Mouse (Mus musculus) gastrocnemius, postnatal 36 days (tissue): ENCODE results near the gene Car11. TPM values are rescaled to one million over a fixed set of nuclear protein-coding genes. Genes with fewer than 3 reads are reported as not detected.

ENCODE experiments used
- DNase-seq, 2 experiments: peaks; one replicate each; pipeline ENCODE4 v3.0.0; 2022
- intact Hi-C: fragments of 180-260 bp; cut with DNase I; formaldehyde crosslinking; loops from one replicate; pipeline ENCODE4 v1.15.1; 2025
- total RNA-seq, 2 experiments: library from RNA; stranded (reverse); gene quantifications; 2 replicates each; pipeline ENCODE4 v1.2.3; 2021

The Car11 gene
- total RNA-seq, 2 experiments from 2014 or later: 7.7 to 9.5 TPM

- DNase-seq: no peak
- intact Hi-C loops: no loop called here
Observed at GRCm38 (mm10) chr7:45748110-45748509, 48.5 kb downstream of the Car11 start.

DNA sequence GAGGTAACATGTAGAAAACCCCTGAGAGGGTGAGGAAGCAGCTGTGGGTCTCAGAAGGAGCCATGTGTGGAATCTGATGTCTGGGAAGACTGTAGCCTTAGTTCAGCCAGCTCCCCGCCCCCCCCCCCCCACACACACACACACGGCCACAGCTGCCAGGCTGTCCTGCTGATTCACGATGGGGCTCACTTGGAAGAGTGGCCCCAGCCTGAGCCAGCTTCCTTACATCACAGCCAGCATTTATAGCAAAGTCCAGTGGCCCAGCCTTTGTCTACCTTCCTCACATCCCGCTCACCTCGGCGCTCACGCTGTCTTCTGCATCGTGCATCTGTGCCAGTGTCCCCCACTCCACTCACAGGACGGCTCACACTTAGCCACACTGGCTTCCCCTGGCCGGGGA, 49.8 kb downstream of the Car11 start:
- intact Hi-C loops: no loop called here
- no peak for DNase-seq

GRCm38 (mm10) chr7:45750162-45750561, 50.5 kb downstream of the Car11 start:
- no peak for DNase-seq
- intact Hi-C loops: no loop called here

Other genes starting within 250 kb of the Car11 start
- 100 to 1,000 TPM; 132 to 146 TPM for gene Ftl1, start 240.0 kb upstream of the Car11 start, total RNA-seq
- gene Bax, start 232.9 kb upstream of the Car11 start, total RNA-seq: 10 to 100 TPM; 13.8 to 14.6 TPM
- gene Tulp2, start 218.0 kb upstream of the Car11 start, total RNA-seq: under 1 TPM in 1 of 2 experiments, not detected in 1; 0.39 TPM
- gene Gm45808, start 213.0 kb upstream of the Car11 start, total RNA-seq: 1 to 10 TPM; 6.1 to 6.6 TPM
- gene Dhdh, start 211.0 kb upstream of the Car11 start, total RNA-seq: 10 to 100 TPM; 11.4 to 12.8 TPM
- 10 to 100 TPM; 48.6 to 65.4 TPM for gene Nucb1, start 189.4 kb upstream of the Car11 start, total RNA-seq
- gene Ppp1r15a, start 173.6 kb upstream of the Car11 start, total RNA-seq: 10 to 100 TPM; 22.9 to 25.3 TPM
- gene Plekha4, start 173.5 kb upstream of the Car11 start, total RNA-seq: 1 to 10 TPM; 3.0 to 4.8 TPM
- 1 to 10 TPM; 1.9 to 2.8 TPM for gene Hsd17b14, start 144.9 kb upstream of the Car11 start, total RNA-seq
- gene Bcat2, start 129.7 kb upstream of the Car11 start, total RNA-seq: 10 to 100 TPM; 55.7 to 86.8 TPM
- not detected for gene Fgf21, start 84.4 kb upstream of the Car11 start, total RNA-seq
- gene Fut1, start 82.6 kb upstream of the Car11 start, total RNA-seq: not detected
- not detected for gene Izumo1, start 78.0 kb upstream of the Car11 start, total RNA-seq
- gene Rasip1, start 72.4 kb upstream of the Car11 start, total RNA-seq: 1 to 10 TPM; 6.9 to 7.0 TPM
- 10 to 100 TPM; 45.7 to 49.7 TPM for gene Mamstr, start 59.9 kb upstream of the Car11 start, total RNA-seq
- 1 to 10 TPM in 1 of 2 experiments, under 1 TPM in 1; 0.51 to 1.2 TPM for gene Fut2, start 33.4 kb upstream of the Car11 start, total RNA-seq
- gene Ntn5, start 15.8 kb upstream of the Car11 start, total RNA-seq: under 1 TPM; 0.52 to 0.69 TPM
- gene Sec1, start 5.4 kb upstream of the Car11 start, total RNA-seq: under 1 TPM; 0.12 to 0.26 TPM
- 100 to 1,000 TPM in 1 of 2 experiments, 10 to 100 TPM in 1; 52.8 to 118 TPM for gene Dbp, start 5.2 kb downstream of the Car11 start, total RNA-seq
- gene Rpl18, start 15.6 kb downstream of the Car11 start, total RNA-seq: 100 to 1,000 TPM; 396 to 453 TPM
- 10 to 100 TPM; 12.2 to 12.7 TPM for gene Sphk2, start 18.2 kb downstream of the Car11 start, total RNA-seq
- gene Fam83e, start 21.4 kb downstream of the Car11 start, total RNA-seq: under 1 TPM in 1 of 2 experiments, not detected in 1; 0.10 TPM
- not detected for gene Spaca4, start 26.0 kb downstream of the Car11 start, total RNA-seq
- not detected for gene Lmtk3, start 83.9 kb downstream of the Car11 start, total RNA-seq
- not detected for gene Sult2b1, start 84.8 kb downstream of the Car11 start, total RNA-seq
- 10 to 100 TPM; 32.6 to 33.4 TPM for gene Cyth2, start 114.7 kb downstream of the Car11 start, total RNA-seq
- gene Kcnj14, start 124.9 kb downstream of the Car11 start, total RNA-seq: under 1 TPM; 0.15 to 0.27 TPM
- 10 to 100 TPM; 11.8 to 14.5 TPM for gene Grwd1, start 131.1 kb downstream of the Car11 start, total RNA-seq
- gene Kdelr1, start 172.9 kb downstream of the Car11 start, total RNA-seq: 10 to 100 TPM; 52.8 to 56.7 TPM
- gene Grin2d, start 178.5 kb downstream of the Car11 start, total RNA-seq: under 1 TPM; 0.22 to 0.23 TPM
- not detected for gene Syngr4, start 196.9 kb downstream of the Car11 start, total RNA-seq
- 10 to 100 TPM; 54.4 to 59.5 TPM for gene Tmem143, start 197.1 kb downstream of the Car11 start, total RNA-seq
- gene Emp3, start 221.6 kb downstream of the Car11 start, total RNA-seq: 10 to 100 TPM; 10.9 to 11.2 TPM
- under 1 TPM; 0.28 to 0.42 TPM for gene Ccdc114, start 224.2 kb downstream of the Car11 start, total RNA-seq